Mouse (Mus musculus) E14TG2a.4 (cell line): ENCODE results near the gene Tmem126a.

Experiments used
- H3K27me3 ChIP-seq: 2 replicates; pipeline ENCODE4 v1.6.1; 2014; ENCODE audit warnings: low read length, control low read depth; ENCODE audit not compliant: insufficient read depth
- H3K36me3 ChIP-seq: 2 replicates; pipeline ENCODE4 v1.6.1; 2014; ENCODE audit warnings: low read length, control low read depth; ENCODE audit not compliant: insufficient read depth
- H3K4me1 ChIP-seq: replicated peaks from 2 replicates; pipeline ENCODE4 v1.6.1; 2014; ENCODE audit warnings: low read depth, low read length, control low read depth
- H3K4me3 ChIP-seq: replicated peaks from 2 replicates; pipeline ENCODE4 v1.5.1; 2014; ENCODE audit warnings: mild to moderate bottlenecking, low read length
- H3K9me3 ChIP-seq: 2 replicates; pipeline ENCODE4 v1.6.1; 2014; ENCODE audit warnings: low read length, control low read depth
- CTCF ChIP-seq: conservative IDR thresholded peaks from 2 replicates; pipeline ENCODE4 v1.5.1; 2014; ENCODE audit warnings: low read length
- NANOG ChIP-seq: IDR thresholded peaks from 2 replicates; pipeline ENCODE4 v1.6.1; 2014; ENCODE audit warnings: borderline replicate concordance, low read length, mixed read lengths
- POU5F1 ChIP-seq: IDR thresholded peaks from 2 replicates; pipeline ENCODE4 v1.6.1; 2014; ENCODE audit warnings: low read length, borderline replicate concordance

Gene Tmem126a

GRCm38 (mm10) chr7:90457517-90457916, 488 bp upstream of the Tmem126a start:
- no peak for TF ChIP-seq POU5F1
- TF ChIP-seq CTCF: no peak
- H3K36me3 ChIP-seq: peaks cover 24% of the 10 kb centered on the region
- peaks cover 2% of the 10 kb centered on the region for H3K27me3 ChIP-seq
- peak overlapping the region; percentile 94 for H3K4me3 ChIP-seq
- H3K4me1 ChIP-seq: peaks cover 41% of the 10 kb centered on the region
- H3K9me3 ChIP-seq: no peaks in the 10 kb centered on the region

DNA sequence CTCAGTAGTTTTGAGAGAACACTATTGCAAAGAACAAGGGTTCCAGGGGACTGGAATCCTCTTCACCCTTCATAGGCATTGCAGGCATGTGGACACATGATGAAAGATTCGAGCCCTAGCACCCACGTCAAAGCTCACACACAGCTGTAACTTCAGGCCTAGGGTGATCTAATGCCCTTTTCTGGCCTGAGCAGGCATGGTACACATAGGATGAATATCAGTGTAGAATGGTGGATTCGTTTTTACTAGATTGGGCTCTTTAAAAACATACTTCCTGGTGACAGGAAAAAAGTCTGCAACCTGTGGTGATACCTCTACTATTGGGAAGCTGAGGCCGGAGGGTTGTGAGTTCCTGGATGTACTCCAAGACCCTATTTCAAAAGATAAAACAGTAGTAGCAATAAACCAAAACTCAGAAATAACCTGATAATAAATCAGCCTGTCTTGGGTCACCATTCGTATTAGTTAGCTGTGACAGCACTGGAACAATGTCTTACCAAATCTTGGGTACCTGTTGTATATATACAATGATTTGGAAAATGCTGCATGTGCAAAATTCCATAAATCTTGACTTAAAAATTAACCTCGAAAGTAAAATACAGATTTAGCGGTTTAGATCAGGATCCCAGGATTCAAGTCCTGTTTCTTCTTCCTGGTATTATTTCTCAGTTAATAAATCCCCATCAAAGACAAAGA, 732 bp downstream of the Tmem126a start:
- Histone ChIP-seq H3K9me3 (no peaks in the 10 kb centered on the region), H3K27me3 (peaks cover 2% of the 10 kb centered on the region), H3K36me3 (peaks cover 34% of the 10 kb centered on the region), H3K4me3 (peak overlapping the region; percentile 94), H3K4me1 (peaks cover 36% of the 10 kb centered on the region)
- TF ChIP-seq CTCF (no peak), POU5F1 (no peak), NANOG (no peak)

GRCm38 (mm10) chr7:90444206-90444605, 12.8 kb downstream of the Tmem126a start:
- no peaks in the 10 kb centered on the region for H3K27me3 ChIP-seq
- no peak for TF ChIP-seq POU5F1
- no peak for TF ChIP-seq NANOG
- TF ChIP-seq CTCF: no peak
- no peaks in the 10 kb centered on the region for H3K9me3 ChIP-seq
- peaks cover 41% of the 10 kb centered on the region for H3K36me3 ChIP-seq
- H3K4me1 ChIP-seq: peaks cover 25% of the 10 kb centered on the region
- H3K4me3 ChIP-seq: peak overlapping the region; percentile 95

GRCm38 (mm10) chr7:90443101-90444091, 13.6 kb downstream of the Tmem126a start:
- no peaks in the 10 kb centered on the region for H3K27me3 ChIP-seq
- no peak for TF ChIP-seq CTCF
- TF ChIP-seq NANOG: no peak
- no peak for TF ChIP-seq POU5F1
- H3K36me3 ChIP-seq: peaks cover 34% of the 10 kb centered on the region
- peaks cover 25% of the 10 kb centered on the region for H3K4me1 ChIP-seq
- no peaks in the 10 kb centered on the region for H3K9me3 ChIP-seq
- peak overlapping the region; percentile 95 for H3K4me3 ChIP-seq

DNA sequence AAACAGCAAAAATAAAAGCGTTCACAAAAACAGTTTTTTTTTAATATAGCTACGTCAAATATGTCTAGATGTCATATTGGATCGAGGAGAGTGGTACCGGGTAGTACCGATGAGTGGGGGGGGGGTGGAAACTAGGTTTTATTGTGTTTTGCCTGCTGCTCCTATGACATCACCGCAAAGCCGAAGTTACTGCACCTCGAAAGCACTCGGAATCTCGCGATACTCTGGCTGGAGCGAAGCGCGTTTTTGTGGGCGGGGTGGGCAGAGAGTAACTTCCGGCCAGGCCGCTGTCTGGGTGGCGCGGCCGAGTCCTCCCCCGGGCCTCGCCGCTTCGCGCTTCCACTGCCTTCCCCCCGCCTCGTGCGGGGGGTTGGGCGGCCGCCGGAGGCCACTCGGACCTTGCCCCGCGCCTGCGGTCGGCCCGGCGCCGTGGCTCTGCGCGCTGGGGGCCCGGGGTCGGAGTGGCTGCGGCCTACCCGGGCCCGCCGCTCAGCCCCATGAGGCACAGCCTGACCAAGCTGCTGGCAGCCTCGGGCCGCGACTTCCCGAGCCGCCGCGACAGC, 14.4 kb downstream of the Tmem126a start, which contains the start of gene Crebzf:
TSS of gene Crebzf (plus strand) at position 212 of the 563 bp plus-strand sequence.
- peaks cover 26% of the 10 kb centered on the region for H3K36me3 ChIP-seq
- TF ChIP-seq CTCF: no peak
- no peak for TF ChIP-seq NANOG
- no peak for TF ChIP-seq POU5F1
- H3K4me1 ChIP-seq: peaks cover 21% of the 10 kb centered on the region
- no peaks in the 10 kb centered on the region for H3K27me3 ChIP-seq
- no peaks in the 10 kb centered on the region for H3K9me3 ChIP-seq
- H3K4me3 ChIP-seq: peak within 1 kb of the TSS; percentile 95

DNA sequence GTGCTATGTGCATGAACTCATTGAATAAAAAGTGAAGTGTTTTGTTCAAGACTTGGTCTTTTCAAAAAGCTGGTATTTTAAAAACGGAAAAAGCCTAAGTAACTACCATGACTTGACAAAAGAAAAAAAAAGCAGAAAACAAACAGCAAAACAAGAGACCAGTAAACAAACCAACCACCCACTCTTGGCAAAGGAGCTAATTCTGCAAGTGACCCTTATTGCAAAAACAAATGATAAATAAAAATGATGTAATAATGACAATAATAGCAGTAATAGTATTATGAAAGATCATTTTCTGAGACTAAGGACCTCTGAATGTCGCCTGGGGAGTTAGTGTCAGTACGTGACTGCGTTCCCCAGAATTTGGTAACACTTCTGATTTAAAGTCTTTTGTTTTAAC, 15.0 kb downstream of the Tmem126a start:
- Histone ChIP-seq H3K27me3 (no peaks in the 10 kb centered on the region), H3K4me3 (peak overlapping the region; percentile 95), H3K4me1 (peaks cover 15% of the 10 kb centered on the region), H3K9me3 (no peaks in the 10 kb centered on the region), H3K36me3 (peaks cover 21% of the 10 kb centered on the region)
- TF ChIP-seq NANOG (no peak), CTCF (no peak), POU5F1 (no peak)

DNA sequence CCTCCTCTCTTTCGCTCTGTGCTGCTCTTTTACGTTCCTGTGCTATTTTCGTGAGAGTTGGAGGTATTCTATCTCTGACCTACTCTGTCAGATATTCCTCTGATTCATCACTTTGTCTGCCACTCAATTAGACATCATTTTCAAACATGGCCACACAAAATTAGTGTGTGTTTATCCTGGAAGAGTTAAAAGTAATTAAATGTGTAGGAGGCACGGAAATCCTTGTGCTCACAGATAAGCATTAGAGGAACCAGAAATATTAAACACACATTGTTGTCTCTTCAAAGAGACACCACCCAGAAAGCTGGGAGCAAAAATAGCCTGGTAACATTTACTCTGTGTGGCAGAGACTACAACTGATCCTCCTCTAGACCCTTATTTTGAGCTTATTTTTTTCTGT, 17.0 kb downstream of the Tmem126a start:
- no peak for TF ChIP-seq CTCF
- no peak for TF ChIP-seq NANOG
- Histone ChIP-seq H3K4me3 (no peak overlapping the region), H3K27me3 (no peaks in the 10 kb centered on the region), H3K36me3 (peaks cover 10% of the 10 kb centered on the region), H3K9me3 (no peaks in the 10 kb centered on the region), H3K4me1 (peaks cover 5% of the 10 kb centered on the region; the same call in 1 of the 2 replicates)

- Histone ChIP-seq H3K4me1 (peaks cover 8% of the 10 kb centered on the region), H3K36me3 (no peaks in the 10 kb centered on the region)
- no peak for TF ChIP-seq POU5F1
- no peak for TF ChIP-seq CTCF
- no peak for TF ChIP-seq NANOG
Measured at GRCm38 (mm10) chr7:90432221-90432620, 24.8 kb downstream of the Tmem126a start.

More at GRCm38 (mm10) chr7:90432221-90432620, 24.8 kb downstream of the Tmem126a start:
- Histone ChIP-seq H3K9me3 (no peaks in the 10 kb centered on the region), H3K27me3 (no peaks in the 10 kb centered on the region), H3K4me3 (no peak overlapping the region)
